Mouse (Mus musculus): ENCODE measurements around the gene Pofut2.
A peak's percentile ranks its signal among the peaks of the same experiment; 100 is the strongest.

Pofut2 gene

DNA sequence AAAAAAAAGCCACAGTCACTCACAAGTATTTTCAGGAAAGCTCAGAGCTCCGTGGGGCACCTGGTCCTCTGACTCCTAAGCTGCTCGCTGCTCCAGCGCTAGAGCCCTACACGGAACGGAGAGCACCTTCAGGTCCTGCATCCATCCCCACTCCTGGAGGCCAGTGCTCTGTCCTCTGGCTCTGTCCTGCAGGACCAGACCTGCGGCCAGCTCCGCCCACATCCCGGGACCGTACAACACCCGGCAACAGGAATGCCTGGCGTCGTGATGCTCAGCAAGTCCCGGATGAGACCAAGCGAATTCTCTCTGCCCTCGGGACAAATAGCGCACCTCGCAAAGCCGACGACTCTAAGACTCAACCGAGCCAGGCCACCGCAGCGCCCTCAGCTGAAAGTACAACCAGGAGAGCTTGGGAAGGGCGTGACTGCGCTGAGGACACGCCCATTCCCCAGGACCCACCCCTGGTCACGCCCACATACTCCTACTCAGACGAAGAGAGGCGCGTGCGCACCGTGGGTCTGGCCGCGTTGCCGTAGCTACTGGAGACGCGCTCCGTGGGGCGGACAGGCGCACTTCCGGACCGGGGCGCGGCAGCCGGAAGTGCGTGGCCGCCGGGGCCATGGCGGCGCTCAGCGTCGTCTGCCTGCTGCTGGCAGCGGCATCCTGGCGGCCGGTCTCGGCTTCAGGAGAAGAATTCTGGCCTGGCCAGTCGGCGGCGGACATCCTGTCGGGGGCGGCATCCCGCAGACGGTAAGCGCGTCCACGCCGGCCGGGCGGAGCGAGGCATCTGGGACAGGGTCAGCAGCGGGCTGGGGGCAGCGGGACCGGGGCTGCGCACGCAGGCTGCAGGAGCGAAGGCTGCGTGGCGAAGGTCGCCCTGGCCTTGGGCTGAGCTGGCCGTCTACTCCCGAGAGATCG is at the start of gene Pofut2:
Gene Pofut2, plus strand, starts transcription at position 515 of the 918 bp plus-strand sequence.
- peak; percentile 97 for DNase-seq (ENCODE audit: low read depth)

DNA sequence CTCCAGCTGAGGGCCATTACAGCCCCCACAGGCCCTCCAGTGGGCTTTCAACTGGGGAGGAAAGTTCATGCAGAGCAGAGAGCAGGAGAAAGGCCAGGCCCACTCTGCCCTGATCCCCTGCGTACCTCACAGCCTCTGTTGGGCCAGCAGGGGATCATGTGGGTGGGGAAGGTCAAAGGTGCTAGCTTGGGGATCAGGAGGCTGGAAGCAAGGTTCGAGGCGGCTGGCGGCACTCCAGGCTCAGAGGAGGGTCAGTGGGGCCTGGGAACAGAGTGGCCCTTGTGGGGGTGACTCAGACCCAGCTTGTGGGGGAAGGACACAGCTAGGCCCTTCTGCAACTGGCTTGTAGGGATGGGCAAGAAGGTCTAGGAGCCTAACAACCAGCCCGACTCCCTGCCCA is 49.8 kb upstream of the Pofut2 start:
- no peak for DNase-seq (ENCODE audit: low read depth)

DNA sequence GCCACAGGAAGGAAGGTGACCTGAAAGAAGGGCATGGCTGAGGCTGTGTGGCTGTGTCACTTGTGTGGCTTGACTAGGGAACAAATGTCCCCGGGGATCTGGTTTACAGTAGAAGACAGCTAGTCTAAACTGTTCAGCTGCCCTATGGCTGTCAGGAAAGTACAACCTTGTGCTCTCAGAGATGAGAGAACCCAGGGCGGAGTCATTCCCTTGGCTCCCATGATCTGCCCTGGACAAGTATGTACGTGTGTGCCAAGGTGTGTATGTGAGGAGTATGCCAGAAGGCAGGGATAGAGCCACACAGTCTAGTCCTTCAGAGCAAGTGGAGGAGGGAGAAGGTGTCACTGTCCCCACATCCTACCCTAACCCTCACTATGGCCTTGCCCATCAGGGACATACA is 48.4 kb upstream of the Pofut2 start:
- peak; percentile 72 for DNase-seq (ENCODE audit: low read depth)

DNA sequence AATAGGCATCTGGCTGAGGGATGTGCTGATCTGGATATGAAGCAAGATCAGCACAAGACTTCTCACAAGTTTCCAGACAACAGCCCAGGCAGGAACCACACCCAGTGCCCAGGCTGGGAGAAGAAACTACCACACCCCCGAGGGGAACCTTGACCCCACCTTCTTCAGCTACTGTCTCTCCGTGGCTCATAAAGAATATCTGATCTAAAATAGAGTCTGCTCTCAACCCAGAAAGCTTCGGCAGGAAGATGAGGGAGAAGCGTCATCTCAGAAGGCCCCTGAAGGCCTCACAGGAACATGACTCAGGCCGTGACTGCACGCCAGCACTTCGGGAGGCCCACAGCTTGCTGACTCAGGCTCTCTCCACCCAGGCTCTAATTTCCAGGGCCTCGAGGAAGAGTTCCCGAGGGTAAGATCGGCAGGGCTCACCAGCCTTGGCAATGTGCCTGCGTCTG is 47.9 kb upstream of the Pofut2 start:
- peak; percentile 90 for DNase-seq (ENCODE audit: low read depth)

DNA sequence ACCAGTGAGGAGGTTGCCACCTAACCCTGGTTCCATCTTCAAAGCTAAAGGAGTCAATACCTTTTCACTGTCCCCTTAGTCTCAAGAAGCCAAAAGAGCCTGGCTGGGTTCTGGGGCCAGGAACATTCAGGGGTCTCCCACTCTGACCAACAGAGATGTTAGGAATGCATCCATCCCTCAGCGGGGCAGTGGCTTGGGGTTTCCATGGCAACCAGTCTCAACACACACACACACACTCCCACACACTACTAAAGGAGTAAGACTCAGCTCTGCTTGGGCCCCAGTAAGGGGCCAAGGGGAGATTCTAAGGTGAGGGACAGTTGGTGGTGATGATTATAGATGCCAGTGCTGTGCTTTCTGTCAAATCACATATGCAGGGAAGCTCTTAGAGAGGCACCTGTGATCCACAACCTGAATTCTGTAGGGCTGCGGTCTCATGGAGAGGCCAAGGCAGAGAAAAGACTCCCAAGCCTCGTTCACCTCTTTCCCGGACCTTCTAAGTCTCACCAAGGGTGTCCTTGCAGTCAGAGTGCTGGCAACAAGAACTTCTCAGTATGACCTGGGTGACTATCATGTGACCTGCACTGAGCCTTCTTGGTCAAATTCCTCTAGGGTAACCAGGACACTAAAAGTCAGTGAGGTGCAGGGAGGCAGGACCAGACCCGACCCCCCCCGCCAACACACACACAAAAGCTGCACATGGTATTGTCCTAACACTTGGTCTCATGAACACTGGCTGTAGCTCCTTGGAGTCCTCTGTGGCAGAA is 46.5 kb upstream of the Pofut2 start:
- no peak for DNase-seq (ENCODE audit: low read depth)

DNA sequence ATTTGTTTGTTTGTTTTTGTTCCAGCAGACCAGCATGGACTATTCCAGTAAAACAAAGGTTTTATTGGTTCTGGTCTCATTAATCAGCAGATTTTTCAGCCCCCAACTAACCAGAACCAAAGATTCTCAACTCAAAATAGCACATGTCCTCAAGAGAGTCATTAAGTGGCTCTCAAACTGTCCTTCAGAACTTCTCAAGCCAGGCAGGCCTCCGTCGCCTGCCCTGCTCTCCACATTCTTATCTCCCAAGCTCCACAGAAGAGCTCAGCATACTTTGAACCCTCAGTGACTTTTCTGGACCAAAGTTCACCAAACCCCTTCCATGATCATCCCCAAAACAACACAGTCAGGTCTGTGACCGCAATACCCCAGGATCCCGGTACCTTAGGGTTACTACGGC is 45.5 kb upstream of the Pofut2 start:
- no peak for DNase-seq (ENCODE audit: low read depth)

DNA sequence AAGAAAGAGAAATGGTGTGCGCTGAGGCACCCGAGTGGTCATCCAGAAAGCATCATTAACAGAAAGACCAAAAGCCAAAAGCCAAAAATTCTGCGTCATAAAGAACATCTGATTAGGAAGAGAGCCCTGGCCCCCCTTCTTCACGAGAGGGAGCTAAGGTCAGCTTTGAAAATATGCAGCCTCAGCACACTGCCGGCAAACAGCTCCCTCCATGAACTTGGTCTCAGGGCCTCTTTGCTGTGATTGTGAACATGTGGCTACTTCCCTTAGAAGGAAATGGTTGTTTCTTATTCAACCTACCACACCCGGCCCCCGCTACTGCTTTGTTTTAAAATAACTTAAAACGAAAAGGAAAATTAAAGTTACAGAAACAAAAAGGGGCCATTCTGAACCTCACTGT is 44.4 kb upstream of the Pofut2 start:
- no peak for DNase-seq (ENCODE audit: low read depth)

DNA sequence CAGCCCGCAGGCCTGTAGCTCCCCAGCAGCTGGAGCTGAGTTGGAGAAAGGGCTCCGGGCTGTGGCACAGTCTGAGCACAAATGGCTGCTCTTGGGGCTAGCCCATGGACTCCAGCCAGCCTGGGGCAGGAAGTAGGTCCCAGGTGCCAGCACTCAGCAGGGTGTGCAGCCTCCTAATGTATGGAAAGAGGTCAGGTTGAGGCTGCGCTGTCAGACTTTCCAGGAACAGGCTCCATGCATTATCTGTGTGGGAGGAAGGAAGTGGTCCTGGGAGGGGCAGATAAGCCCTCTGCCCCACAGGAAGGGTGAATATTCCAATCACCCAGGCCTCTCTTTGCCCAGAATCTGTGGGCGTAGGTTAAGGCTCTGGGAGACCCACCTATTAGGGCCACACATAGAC is 43.4 kb upstream of the Pofut2 start:
- DNase-seq (ENCODE audit: low read depth): peak; percentile 83

DNA sequence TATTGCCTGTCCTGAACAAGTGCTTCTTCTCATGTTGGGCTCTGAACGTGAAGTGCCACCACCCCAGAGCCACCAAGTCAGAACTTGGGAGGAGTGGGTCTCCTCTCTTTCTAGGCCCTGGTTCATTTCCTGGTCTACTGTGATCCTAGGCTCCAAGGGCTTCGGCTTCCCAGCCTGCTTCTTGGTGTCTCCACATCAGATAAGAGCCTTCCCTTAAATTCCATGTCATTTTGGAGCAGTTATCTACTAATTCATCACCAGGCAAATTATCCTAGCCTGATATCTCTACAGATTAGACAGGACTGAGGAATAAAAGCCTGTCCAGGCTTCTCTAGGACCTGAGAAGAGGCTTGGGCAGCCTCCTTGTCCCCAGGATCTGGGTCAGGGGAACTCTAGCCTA is 42.7 kb upstream of the Pofut2 start:
- DNase-seq (ENCODE audit: low read depth): no peak

DNA sequence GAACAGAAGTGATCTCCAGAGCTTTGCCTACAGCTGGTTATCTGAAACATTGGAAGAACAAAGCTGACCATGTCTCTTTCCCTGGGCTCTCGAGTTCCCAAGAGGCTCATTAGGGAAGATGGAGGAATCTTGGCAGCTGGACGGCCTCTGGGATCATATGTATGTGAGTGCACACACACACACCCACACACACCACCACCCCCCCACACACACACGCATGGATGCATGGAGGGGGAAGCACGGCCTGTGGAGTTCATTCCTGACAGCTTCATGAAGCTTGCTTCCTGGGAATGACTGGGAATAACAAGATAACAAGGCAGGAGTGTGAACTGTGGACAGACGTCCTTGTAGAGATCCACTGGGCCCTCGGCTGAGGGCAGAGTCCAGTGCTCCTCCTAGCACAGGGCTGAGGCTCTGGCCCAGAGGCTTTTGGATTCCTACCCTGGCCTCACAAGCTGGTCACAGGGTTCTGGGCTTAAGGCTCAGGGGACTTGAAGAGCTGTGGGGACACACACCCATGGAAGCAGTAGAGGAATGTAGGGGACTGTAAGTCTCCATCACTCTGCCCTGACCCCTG is 41.8 kb upstream of the Pofut2 start:
- DNase-seq (ENCODE audit: low read depth): no peak

DNA sequence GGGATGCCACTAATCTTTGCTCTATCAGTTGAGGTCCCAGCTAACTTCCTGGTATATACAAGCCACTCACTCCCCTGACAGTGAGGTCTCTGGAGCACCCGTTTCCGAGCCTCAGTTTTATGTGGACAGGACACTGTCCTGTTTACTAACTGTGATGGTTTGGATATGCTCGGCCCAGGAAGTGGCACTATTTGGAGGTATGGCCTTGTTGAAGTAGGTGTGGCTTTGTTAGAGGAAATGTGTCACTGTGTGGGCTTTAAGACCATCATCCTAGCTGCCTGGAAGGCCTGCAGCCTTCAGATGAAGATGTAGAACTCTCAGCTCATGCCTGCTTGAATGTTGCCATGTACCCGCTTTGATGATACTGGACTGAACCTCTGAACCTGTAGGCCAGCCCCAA is 41.0 kb upstream of the Pofut2 start:
- DNase-seq (ENCODE audit: low read depth): peak; percentile 59

DNA sequence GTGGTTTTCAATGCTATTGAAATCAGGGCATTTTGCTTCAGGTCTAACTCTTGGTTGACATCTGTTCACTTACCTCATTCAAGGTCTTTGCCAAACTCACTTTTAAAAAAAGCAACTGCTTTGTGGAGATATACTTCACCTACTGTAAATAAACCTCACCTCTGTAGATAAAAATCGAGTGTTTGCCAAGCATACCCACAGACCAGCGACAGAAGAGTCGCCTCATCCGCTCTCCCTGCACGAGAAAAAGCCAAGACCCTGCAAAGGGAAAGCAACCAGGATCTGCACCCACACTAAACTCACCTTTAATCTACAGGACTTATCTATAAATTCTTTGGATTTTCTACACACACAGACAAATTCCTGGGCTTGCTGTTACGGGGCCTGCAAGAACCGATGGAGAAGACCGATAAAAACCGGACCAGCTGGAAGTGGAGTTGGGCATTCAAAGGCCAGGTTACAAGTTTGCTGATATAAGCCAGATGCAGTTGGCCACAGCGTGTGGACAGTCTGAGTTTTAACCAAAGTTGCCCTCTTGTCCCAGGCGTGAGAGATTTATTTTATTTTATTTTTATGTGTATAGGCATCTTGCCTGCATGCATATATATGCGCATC is 39.5 kb upstream of the Pofut2 start:
- DNase-seq (ENCODE audit: low read depth): no peak

DNA sequence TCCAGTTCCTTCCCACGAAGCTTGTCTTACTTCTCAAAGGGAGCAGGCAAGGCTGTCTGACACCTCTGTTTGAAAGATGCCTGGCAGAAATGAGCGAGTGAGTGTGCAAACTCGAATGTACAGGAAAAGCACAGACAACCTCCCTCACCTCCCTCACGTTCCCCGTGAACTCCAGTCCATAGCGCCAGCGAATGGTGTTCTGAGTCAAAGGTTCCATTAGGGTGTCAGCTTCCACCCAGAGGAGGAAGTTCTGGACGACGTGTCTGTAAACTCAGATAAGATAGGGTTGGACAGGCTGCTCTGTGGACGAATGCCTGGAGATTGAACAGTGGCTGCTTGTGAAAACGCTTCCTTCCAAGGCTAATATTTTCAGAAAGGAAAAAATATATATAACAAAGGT is 37.9 kb upstream of the Pofut2 start:
- DNase-seq (ENCODE audit: low read depth): peak; percentile 96

DNA sequence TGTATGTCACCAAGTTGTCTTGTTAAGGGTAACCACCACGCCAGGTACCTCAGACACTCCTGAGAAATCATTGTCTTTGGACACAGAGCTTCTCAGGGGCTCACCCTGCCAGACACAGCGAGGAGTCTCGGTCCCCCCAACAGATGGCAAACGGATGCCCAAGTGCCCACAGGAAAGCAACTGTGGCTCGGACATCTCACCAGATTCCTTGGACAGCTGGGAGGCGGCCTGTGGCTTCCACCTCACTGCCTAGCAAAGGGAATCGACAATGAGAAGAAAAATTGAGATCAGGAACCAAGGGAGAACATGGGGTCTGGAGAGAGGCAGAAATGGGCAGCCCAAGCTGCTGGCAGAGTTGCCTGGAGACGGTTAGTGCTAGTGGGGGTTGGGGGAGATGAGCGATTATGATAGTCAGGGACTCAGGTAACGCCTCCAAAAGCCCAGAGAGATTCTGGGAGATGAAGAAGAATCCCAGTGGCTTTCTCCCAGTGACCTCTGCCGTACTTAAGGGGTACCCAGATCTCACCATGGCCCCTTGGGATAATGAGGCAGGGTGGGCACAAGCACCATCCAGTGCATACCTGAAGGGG is 36.0 kb upstream of the Pofut2 start:
- DNase-seq (ENCODE audit: low read depth): no peak

DNA sequence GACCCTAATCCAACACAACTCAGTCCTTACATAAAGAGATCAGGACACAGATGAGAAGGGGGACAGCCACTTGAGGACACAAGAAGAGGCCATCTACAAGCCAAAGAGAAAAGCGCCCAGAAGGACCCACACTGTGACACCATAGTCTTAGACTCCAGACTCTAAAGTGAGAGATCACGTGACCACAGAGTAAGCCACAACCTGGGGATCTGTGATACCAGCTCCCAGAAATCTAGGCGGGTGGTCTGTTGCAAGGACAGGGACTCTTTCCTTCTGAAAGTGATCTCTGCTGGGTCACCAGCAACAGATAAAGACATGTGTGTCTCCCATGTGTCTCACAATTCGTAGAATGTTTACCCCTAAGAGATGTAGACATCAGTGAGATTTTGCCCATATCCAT is 34.6 kb upstream of the Pofut2 start:
- DNase-seq (ENCODE audit: low read depth): no peak

DNA sequence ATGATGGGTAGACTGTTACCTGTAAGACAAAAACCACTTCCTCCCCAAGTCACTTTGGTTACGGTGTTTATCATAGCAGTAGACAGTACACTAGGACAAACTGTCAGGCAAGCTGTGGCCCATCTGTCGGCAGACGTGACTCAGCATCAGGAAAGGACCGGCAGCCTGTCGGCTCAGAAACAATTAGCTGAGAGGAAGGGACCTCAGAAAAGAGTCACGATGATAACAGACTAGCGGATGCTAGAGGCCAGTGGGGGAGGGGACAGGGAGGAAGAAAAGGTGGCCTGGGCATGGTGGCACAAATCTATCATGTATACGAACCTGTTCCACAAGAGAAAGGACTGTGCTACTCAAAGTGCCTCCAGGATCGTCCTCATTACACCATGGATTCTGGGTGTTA is 33.6 kb upstream of the Pofut2 start:
- DNase-seq (ENCODE audit: low read depth): peak; percentile 94

DNA sequence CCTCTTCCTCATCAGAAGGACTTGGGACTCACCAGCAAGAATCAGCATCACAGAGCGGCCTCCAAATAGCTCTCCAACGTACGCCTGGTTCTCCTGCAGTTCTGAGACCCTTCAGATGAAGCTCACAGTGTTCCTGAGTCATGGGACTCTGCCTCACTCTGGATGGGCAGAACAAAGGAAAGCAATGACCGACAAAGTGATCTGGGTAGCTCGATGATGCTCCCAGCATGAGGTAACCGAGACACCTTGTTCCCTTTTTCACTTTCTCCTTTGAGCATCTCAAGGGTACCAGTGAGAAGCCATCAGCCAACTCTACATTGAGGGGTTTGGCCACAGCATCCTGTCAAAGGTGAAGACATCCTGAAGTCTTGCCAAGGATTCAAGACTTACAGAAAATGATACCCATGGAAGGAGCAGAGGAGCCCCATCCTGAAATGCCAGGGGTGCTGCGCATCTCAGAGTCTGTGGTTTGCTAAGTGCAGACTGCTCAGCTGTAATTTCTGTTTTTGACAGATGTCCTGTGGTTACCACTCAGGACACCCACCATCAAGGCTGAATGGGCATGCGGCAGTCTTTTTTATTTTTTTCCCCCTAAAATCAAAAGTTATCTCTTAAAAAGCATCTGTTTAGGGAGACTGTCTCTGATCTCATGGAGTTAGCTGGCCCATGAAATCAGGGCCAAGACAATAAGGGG is 32.9 kb upstream of the Pofut2 start:
- DNase-seq (ENCODE audit: low read depth): no peak

DNA sequence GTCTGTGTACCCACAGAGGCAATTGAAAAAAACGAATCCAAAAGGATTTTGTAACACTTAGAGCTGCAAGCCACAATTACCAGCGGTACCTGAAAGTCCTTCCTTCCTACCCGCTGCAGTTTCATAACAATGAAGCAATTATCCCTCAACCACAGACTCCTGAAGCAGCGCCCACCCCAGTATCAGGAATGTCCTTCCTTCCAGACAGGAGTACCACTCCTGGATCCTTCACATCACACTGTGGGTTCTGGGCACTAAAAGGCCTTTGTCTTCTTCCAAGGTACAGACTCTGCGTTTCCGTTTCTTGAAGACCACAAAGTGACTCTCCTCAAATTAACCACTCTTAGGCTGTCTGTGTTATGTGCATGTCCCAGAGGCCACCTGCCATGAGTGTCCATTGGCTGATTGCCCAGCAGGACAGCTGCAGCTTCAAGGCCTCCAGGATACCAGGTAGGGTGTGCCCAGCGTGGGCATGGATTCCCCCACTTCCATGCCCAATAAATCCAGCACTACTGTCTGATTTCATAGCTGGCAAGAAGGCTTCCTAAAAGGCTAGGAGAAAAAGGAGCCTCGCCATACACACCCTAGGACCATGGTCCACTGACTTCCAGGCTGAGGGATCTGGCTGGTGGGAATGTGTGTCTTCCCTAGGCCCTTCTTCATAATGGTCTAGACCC is 32.2 kb upstream of the Pofut2 start:
- DNase-seq (ENCODE audit: low read depth): peak; percentile 64

DNA sequence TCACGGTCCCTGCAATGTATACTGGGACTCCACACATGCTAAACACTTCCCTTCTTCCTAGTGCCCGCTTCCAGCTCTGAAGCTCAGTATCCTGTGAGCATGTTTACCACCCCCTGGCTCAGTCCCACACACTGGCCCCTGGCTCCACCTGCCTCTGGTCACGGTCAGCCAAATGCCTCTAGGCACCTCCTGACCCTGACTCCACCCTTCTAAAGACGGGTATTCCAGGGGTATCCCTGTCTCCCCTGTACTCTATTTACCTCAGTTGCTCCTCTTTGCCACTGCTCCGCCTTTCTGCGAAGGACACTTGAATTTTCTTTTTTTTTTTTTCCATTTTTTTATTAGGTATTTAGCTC is 31.7 kb upstream of the Pofut2 start:
- DNase-seq (ENCODE audit: low read depth): no peak

DNA sequence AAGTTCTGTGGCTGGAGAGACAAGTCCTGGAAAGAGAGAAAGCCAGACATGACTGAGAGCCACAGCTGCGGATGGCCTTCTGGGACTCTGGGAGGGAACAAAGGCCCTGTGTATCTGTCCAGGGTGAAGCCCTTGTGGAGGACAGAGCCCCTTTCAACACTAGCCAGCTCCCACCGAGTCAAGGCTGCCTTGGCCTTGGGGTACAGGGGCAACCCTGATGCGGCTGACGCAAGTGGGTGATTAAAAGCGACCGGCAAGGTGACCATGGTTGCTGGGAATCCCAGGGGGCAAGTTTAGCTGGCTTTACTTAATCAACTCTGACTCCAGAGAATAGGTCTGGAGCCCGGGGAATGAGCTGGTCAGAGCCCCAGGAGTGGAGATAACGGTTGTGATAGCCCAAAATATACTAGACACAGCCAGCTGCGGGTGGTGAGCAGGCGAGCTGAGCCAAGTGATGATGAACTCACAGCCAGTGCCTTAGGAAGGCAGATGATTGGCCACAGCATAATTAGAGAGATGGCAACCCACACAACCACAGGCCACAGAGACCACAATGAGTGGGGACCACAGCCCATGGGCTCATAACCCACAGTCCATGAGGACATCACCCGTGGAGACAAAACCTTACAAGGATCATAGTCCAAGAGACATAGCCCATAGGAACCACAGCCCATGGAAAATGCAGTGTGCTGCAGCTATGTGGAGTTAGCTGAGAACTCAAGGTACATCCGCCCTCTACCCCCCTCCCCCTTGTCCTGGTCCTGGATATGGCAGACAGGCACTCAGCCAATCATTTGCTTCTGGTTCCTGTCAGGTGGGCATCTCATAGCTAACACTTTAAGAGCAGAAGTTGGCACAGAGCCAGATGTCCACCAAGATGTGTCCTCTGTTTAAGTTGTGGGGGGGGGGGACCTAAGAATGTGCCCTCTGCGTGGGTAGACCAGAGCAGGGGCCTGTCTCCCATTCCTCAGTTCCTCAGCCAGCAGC is 29.1 kb upstream of the Pofut2 start:
- peak; percentile 82 for DNase-seq (ENCODE audit: low read depth)

All from 416B (cell line).